10 mouse cellular contexts compared by ENCODE assay signal in genomic region chr4:134677556-134678508, GRCm38 (mm10). TPM values are rescaled to one million over a fixed set of nuclear protein-coding genes. Genes with fewer than 3 reads are reported as not detected.
DNase-seq lines count a peak whose midpoint lies in the region; ATAC-seq and TF ChIP-seq lines count a peak whose summit lies in the region.
"Had no signal": no experiment of that assay in that cellular context is flagged by ENCODE, and none has a peak within 500 bp of the region (broad histone marks: within the 10 kb centered on the region; RNA-seq: fewer than 3 reads in every experiment).

No protein-coding gene starts in this region.

- WGBS in forebrain, embryonic 15.5 days: 37% methylated on average over 17 of the region's 17 CpGs
- WGBS in midbrain, embryonic 11.5 days: 32% methylated on average over 17 of the region's 17 CpGs
- WGBS in kidney, embryonic 15.5 days: 53% methylated on average over 17 of the region's 17 CpGs

- peak overlapping the region; percentile 32 for H3K27ac ChIP-seq in gastrocnemius, adult 2 months
- H3K27ac ChIP-seq in forebrain, embryonic 15.5 days (replicated peaks): peak overlapping the region; percentile 53
- no peak overlapping the region for H3K27ac ChIP-seq in midbrain, embryonic 11.5 days (ENCODE audit: low read depth, low read length)
- no peak overlapping the region for H3K27ac ChIP-seq in kidney, embryonic 15.5 days
- H3K27ac ChIP-seq: lung, embryonic 15.5 days; neural tube, embryonic 12.5 days had no signal

- no peak overlapping the region for H3K4me2 ChIP-seq in forebrain, embryonic 15.5 days (replicated peaks)
- H3K4me2 ChIP-seq in midbrain, embryonic 11.5 days: no peak overlapping the region
- no peak overlapping the region for H3K4me2 ChIP-seq in kidney, embryonic 15.5 days
- H3K4me2 ChIP-seq: lung, embryonic 15.5 days; neural tube, embryonic 12.5 days had no signal

- ATAC-seq in forebrain, embryonic 15.5 days (replicated peaks): 0 out of 2 replicates have a peak, but pooled peaks have one; percentile 26
- no peak for ATAC-seq in midbrain, embryonic 11.5 days (ENCODE audit: low FRiP score)
- no peak for ATAC-seq in kidney, embryonic 15.5 days (replicated peaks; ENCODE audit: low FRiP score)
- no peak for ATAC-seq in monocyte, adult 5-6 weeks (replicated peaks; ENCODE audit: insufficient number of reproducible peaks, low FRiP score, low TSS enrichment, poor library complexity, severe bottlenecking)

- H3K36me3 ChIP-seq in forebrain, embryonic 15.5 days: no peaks in the 10 kb centered on the region
- no peaks in the 10 kb centered on the region for H3K36me3 ChIP-seq in midbrain, embryonic 11.5 days (ENCODE audit: control insufficient read depth, insufficient read depth, low read length)
- H3K36me3 ChIP-seq in kidney, embryonic 15.5 days: no peaks in the 10 kb centered on the region
- H3K36me3 ChIP-seq: lung, embryonic 15.5 days; neural tube, embryonic 12.5 days had no signal

- intact Hi-C loops in gastrocnemius, adult 2 months (cut with DNase I): no loop called here
- intact Hi-C loops in gastrocnemius, postnatal 14 days (cut with DNase I; ENCODE audit: low total_unique reads): no loop called here

- H3K9ac ChIP-seq in forebrain, embryonic 15.5 days (replicated peaks): no peak overlapping the region
- no peak overlapping the region for H3K9ac ChIP-seq in midbrain, embryonic 11.5 days (ENCODE audit: low read length)
- H3K9ac ChIP-seq in kidney, embryonic 15.5 days: no peak overlapping the region
- H3K9ac ChIP-seq: lung, embryonic 15.5 days; neural tube, embryonic 12.5 days had no signal

- no peak for TF ChIP-seq CTCF in gastrocnemius, adult 2 months (IDR thresholded peaks at IDR 0.05)

- no peaks in the 10 kb centered on the region for H3K9me3 ChIP-seq in forebrain, embryonic 15.5 days
- H3K9me3 ChIP-seq in midbrain, embryonic 11.5 days (ENCODE audit: control insufficient read depth, low read length): no peaks in the 10 kb centered on the region
- H3K9me3 ChIP-seq in kidney, embryonic 15.5 days (replicated peaks): no peaks in the 10 kb centered on the region
- H3K9me3 ChIP-seq: lung, embryonic 15.5 days; neural tube, embryonic 12.5 days had no signal

- H3K4me1 ChIP-seq in forebrain, embryonic 15.5 days: peaks cover 31% of the 10 kb centered on the region
- peaks cover 20% of the 10 kb centered on the region for H3K4me1 ChIP-seq in midbrain, embryonic 11.5 days (ENCODE audit: control insufficient read depth, insufficient read depth, low read length)
- H3K4me1 ChIP-seq in kidney, embryonic 15.5 days: peaks cover 47% of the 10 kb centered on the region

- H3K27me3 ChIP-seq in forebrain, embryonic 15.5 days: no peaks in the 10 kb centered on the region
- no peaks in the 10 kb centered on the region for H3K27me3 ChIP-seq in midbrain, embryonic 11.5 days (ENCODE audit: control insufficient read depth, insufficient read depth, low read length)
- H3K27me3 ChIP-seq in kidney, embryonic 15.5 days: no peaks in the 10 kb centered on the region
- H3K27me3 ChIP-seq: lung, embryonic 15.5 days; neural tube, embryonic 12.5 days had no signal

- peak; percentile 38 for DNase-seq in gastrocnemius, adult 2 months
- no peak for DNase-seq in gastrocnemius, postnatal 14 days
- peak; percentile 51 for DNase-seq in NIH3T3 (ENCODE audit: low read depth)
- peak; percentile 85 for DNase-seq in midbrain, embryonic 11.5 days (ENCODE audit: low spot score, missing footprints)
- DNase-seq in spleen, postnatal 4 days (ENCODE audit: low spot score in 2 of 2): no peak

- no peak overlapping the region for H3K4me3 ChIP-seq in gastrocnemius, adult 2 months
- no peak overlapping the region for H3K4me3 ChIP-seq in forebrain, embryonic 15.5 days
- H3K4me3 ChIP-seq in midbrain, embryonic 11.5 days (ENCODE audit: low read depth, low read length): no peak overlapping the region
- no peak overlapping the region for H3K4me3 ChIP-seq in kidney, embryonic 15.5 days (replicated peaks)
- H3K4me3 ChIP-seq: lung, embryonic 15.5 days; neural tube, embryonic 12.5 days had no signal

RNA-seq across cellular contexts. Expression of gene Man1c1, which starts 26.3 kb away (rescaled TPM):
- 1 to 10 TPM; 2.9 to 4.2 TPM for total RNA-seq in gastrocnemius, adult 2 months (2021)
- total RNA-seq in gastrocnemius, postnatal 14 days (2021): 1 to 10 TPM; 7.9 to 9.5 TPM
- 2.5 and 2.6 TPM in 2 replicates for polyA plus RNA-seq in forebrain, embryonic 15.5 days (2015; fragmentation: Nextera tagmentation; extraction: Ambion mirVana)
- polyA plus RNA-seq in midbrain, embryonic 11.5 days (2014; fragmentation: Nextera tagmentation; extraction: Ambion mirVana): 3.1 and 3.2 TPM in 2 replicates
- polyA plus RNA-seq in kidney, embryonic 15.5 days (2015; fragmentation: Nextera tagmentation; extraction: Ambion mirVana): 4.3 and 5.1 TPM in 2 replicates
- total RNA-seq in monocyte, adult 5-6 weeks (2017): 12.8 to 13.9 TPM (median 13.3 TPM) in 3 replicates

Comparison
In these comparisons a context has a peak if more than half of its experiments do, and no peak if none do; other contexts are left out.
1. DNase-seq: peak in gastrocnemius, adult 2 months (single experiment), NIH3T3 (single experiment) and midbrain, embryonic 11.5 days (single experiment); none in gastrocnemius, postnatal 14 days (single experiment) and spleen, postnatal 4 days (0 of 2).
2. H3K27ac ChIP-seq: peak in gastrocnemius, adult 2 months (single experiment) and forebrain, embryonic 15.5 days (single experiment); none in midbrain, embryonic 11.5 days (single experiment) and kidney, embryonic 15.5 days (single experiment).